9 mouse cellular contexts compared by ENCODE assay signal in the genomic region with DNA sequence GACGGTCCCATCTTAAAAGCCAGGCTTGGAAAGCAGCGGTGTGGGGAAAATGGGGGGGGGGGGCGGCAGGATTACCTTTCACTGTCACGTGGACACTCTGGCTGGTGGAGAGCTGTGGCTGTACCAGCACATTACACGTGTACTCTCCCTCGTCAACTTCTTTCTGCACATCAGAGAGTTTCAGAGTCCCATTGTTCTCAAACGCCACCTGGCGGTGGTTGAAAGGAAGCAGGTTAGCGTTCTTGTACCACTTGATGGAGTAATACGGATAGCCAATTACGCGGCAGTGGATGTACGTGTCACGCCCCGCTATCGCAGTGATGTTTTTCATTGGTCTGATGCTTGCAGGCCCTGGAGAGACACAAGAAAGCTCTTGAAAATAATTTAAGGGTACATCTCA.
DNase-seq lines count a peak whose midpoint lies in the region; ATAC-seq lines count a peak whose summit lies in the region.
"Had no signal": no experiment of that assay in that cellular context is flagged by ENCODE, and none has a peak within 500 bp of the region (broad histone marks: within the 10 kb centered on the region; RNA-seq: fewer than 3 reads in every experiment).

No protein-coding gene starts in this region.

- peak; percentile 79 for ATAC-seq in cerebellum, adult (ENCODE audit: insufficient number of reproducible peaks, low FRiP score, low TSS enrichment)
- ATAC-seq in forebrain, embryonic 13.5 days = peak; percentile 72; the same call in 1 of the 2 replicates
- peak; percentile 58 for ATAC-seq in inflammation-experienced regulatory T-cells, adult 6 months

- no peak overlapping the region for H3K4me3 ChIP-seq in forebrain, embryonic 13.5 days
- no peak overlapping the region for H3K4me3 ChIP-seq in midbrain, embryonic 10.5 days
- H3K4me3 ChIP-seq: limb, embryonic 13.5 days had no signal

- H3K36me3 ChIP-seq in forebrain, embryonic 13.5 days (ENCODE audit: poor library complexity, severe bottlenecking) = no peaks in the 10 kb centered on the region
- H3K36me3 ChIP-seq in midbrain, embryonic 10.5 days = no peaks in the 10 kb centered on the region
- H3K36me3 ChIP-seq: limb, embryonic 13.5 days had no signal

- no peak overlapping the region for H3K27ac ChIP-seq in forebrain, embryonic 13.5 days
- no peak overlapping the region for H3K27ac ChIP-seq in midbrain, embryonic 10.5 days (replicated peaks)
- H3K27ac ChIP-seq: limb, embryonic 13.5 days had no signal

- no peaks in the 10 kb centered on the region for H3K27me3 ChIP-seq in forebrain, embryonic 13.5 days
- H3K27me3 ChIP-seq in midbrain, embryonic 10.5 days (ENCODE audit: low read depth, poor library complexity, severe bottlenecking) = no peaks in the 10 kb centered on the region

- H3K4me2 ChIP-seq in forebrain, embryonic 13.5 days = no peak overlapping the region
- H3K4me2 ChIP-seq: limb, embryonic 13.5 days had no signal

- 32% methylated on average over 16 of the region's 16 CpGs for WGBS in forebrain, embryonic 13.5 days
- 30% methylated on average over 16 of the region's 16 CpGs for WGBS in midbrain, embryonic 10.5 days

- DNase-seq in Muller cell, postnatal 12 days (ENCODE audit: inconsistent ontology term) = peak; percentile 59
- DNase-seq in left cerebral cortex, adult 9 months (ENCODE audit: low spot score in 2 of 2) = peak; percentile 39 to 64
- peak; percentile 79 for DNase-seq in midbrain, embryonic 10.5 days (ENCODE audit: low spot score)
- peak; percentile 47 for DNase-seq in right cerebral cortex, postnatal 25 days
- peak; percentile 42 to 54 for DNase-seq in urinary bladder, postnatal 36 days (ENCODE audit: low spot score in 2 of 2)

- H3K9me3 ChIP-seq in forebrain, embryonic 13.5 days (replicated peaks) = no peaks in the 10 kb centered on the region
- no peaks in the 10 kb centered on the region for H3K9me3 ChIP-seq in midbrain, embryonic 10.5 days (replicated peaks)
- H3K9me3 ChIP-seq: limb, embryonic 13.5 days had no signal

- H3K9ac ChIP-seq in forebrain, embryonic 13.5 days = no peak overlapping the region
- H3K9ac ChIP-seq: limb, embryonic 13.5 days had no signal

- H3K4me1 ChIP-seq in forebrain, embryonic 13.5 days = no peaks in the 10 kb centered on the region
- H3K4me1 ChIP-seq in midbrain, embryonic 10.5 days = no peaks in the 10 kb centered on the region
- H3K4me1 ChIP-seq: limb, embryonic 13.5 days had no signal
